Mouse (Mus musculus): ENCODE data around the gene Rad51b.

- TF ChIP-seq CTCF (IDR thresholded peaks at IDR 0.05; ENCODE audit: low read depth, low read length) (no peak), POLR2A (IDR thresholded peaks at IDR 0.05; ENCODE audit: insufficient read depth, low read length) (no peak)
These were observed 524.8 kb downstream of the Rad51b start for GRCm38 (mm10) chr12:79821901-79822300.
